14 mouse cellular contexts compared by ENCODE assay signal in genomic region chr3:107433614-107434013, GRCm38 (mm10). TPM values are rescaled to one million over a fixed set of nuclear protein-coding genes. Genes with fewer than 3 reads are reported as not detected.
DNase-seq lines count a peak whose midpoint lies in the region; ATAC-seq and TF ChIP-seq lines count a peak whose summit lies in the region.
"Had no signal": no experiment of that assay in that cellular context is flagged by ENCODE, and none has a peak within 500 bp of the region (broad histone marks: within the 10 kb centered on the region; RNA-seq: fewer than 3 reads in every experiment).

No protein-coding gene starts in this region.

- intact Hi-C loops in heart, postnatal 14 days (cut with DNase I), result no loop called here

- no peaks in the 10 kb centered on the region for H3K9me3 ChIP-seq in kidney, postnatal 0 days (replicated peaks; ENCODE audit: low read length)
- H3K9me3 ChIP-seq: embryonic facial prominence, embryonic 13.5 days; heart, embryonic 15.5 days; kidney, embryonic 15.5 days; limb, embryonic 15.5 days had no signal

- peak; percentile 16 for DNase-seq in kidney, postnatal 0 days (ENCODE audit: low spot score)
- DNase-seq in kidney, adult 2 months, result no peak
- DNase-seq in MN1 (ENCODE audit: low spot score), result peak; percentile 76
- DNase-seq in adrenal gland, postnatal 10 days, result peak; percentile 51
- peak; percentile 50 to 58 for DNase-seq in heart, postnatal 14 days
- DNase-seq in cerebellum, postnatal 36 days, result no peak
- DNase-seq: cerebellum, adult 8-10 months; retina, postnatal 1 day had no signal

- ATAC-seq in kidney, postnatal 0 days (replicated peaks; ENCODE audit: low FRiP score, low read depth), result no peak
- ATAC-seq in monocyte, adult 5-6 weeks (replicated peaks; ENCODE audit: insufficient number of reproducible peaks, low FRiP score, low TSS enrichment, poor library complexity, severe bottlenecking), result no peak

- no peak overlapping the region for H3K4me2 ChIP-seq in kidney, postnatal 0 days (ENCODE audit: low read length)
- H3K4me2 ChIP-seq: embryonic facial prominence, embryonic 13.5 days; heart, embryonic 15.5 days; kidney, embryonic 15.5 days; limb, embryonic 15.5 days had no signal

- H3K4me1 ChIP-seq in kidney, postnatal 0 days (replicated peaks; ENCODE audit: insufficient read depth, low read length), result no peaks in the 10 kb centered on the region
- H3K4me1 ChIP-seq in kidney, adult 2 months (ENCODE audit: control insufficient read depth, insufficient read depth, low read length), result no peaks in the 10 kb centered on the region
- H3K4me1 ChIP-seq: heart, embryonic 15.5 days; kidney, embryonic 15.5 days had no signal

- H3K27me3 ChIP-seq in kidney, postnatal 0 days (ENCODE audit: insufficient read depth, low read length), result no peaks in the 10 kb centered on the region
- H3K27me3 ChIP-seq in kidney, adult 2 months (replicated peaks; ENCODE audit: control insufficient read depth, insufficient read depth, low read length), result no peaks in the 10 kb centered on the region
- H3K27me3 ChIP-seq: embryonic facial prominence, embryonic 13.5 days; heart, embryonic 15.5 days; kidney, embryonic 15.5 days; limb, embryonic 15.5 days had no signal

- H3K27ac ChIP-seq in kidney, postnatal 0 days, result no peak overlapping the region
- no peak overlapping the region for H3K27ac ChIP-seq in kidney, adult 2 months (ENCODE audit: insufficient read depth, low read depth, low read length)
- H3K27ac ChIP-seq: embryonic facial prominence, embryonic 13.5 days; heart, embryonic 15.5 days; kidney, embryonic 15.5 days; limb, embryonic 15.5 days had no signal

- no peak overlapping the region for H3K9ac ChIP-seq in kidney, postnatal 0 days (ENCODE audit: low read depth, low read length)
- H3K9ac ChIP-seq: embryonic facial prominence, embryonic 13.5 days; heart, embryonic 15.5 days; kidney, embryonic 15.5 days; limb, embryonic 15.5 days had no signal

- no peak for TF ChIP-seq CTCF in kidney, postnatal 0 days (IDR thresholded peaks at IDR 0.05; ENCODE audit: low read depth)
- no peak for TF ChIP-seq CTCF in kidney, adult 2 months (conservative IDR thresholded peaks at IDR 0.05; ENCODE audit: insufficient read depth, insufficient read length, low read depth, low read length)

- no peaks in the 10 kb centered on the region for H3K36me3 ChIP-seq in kidney, postnatal 0 days (ENCODE audit: insufficient read depth, low read length)
- H3K36me3 ChIP-seq in kidney, adult 2 months (ENCODE audit: control insufficient read depth, insufficient read depth, low read length), result no peaks in the 10 kb centered on the region
- H3K36me3 ChIP-seq: embryonic facial prominence, embryonic 13.5 days; heart, embryonic 15.5 days; kidney, embryonic 15.5 days; limb, embryonic 15.5 days had no signal

- no peak for TF ChIP-seq POLR2A in kidney, adult 2 months (IDR thresholded peaks at IDR 0.05; ENCODE audit: low read depth, low read length)

- WGBS in kidney, postnatal 0 days, result 55% methylated on average over 9 of the region's 9 CpGs
- 58% methylated on average over 9 of the region's 9 CpGs for WGBS in kidney, adult 2 months

- H3K4me3 ChIP-seq in kidney, postnatal 0 days (replicated peaks; ENCODE audit: low read depth, low read length), result no peak overlapping the region
- H3K4me3 ChIP-seq in kidney, adult 2 months (ENCODE audit: insufficient read depth, low read depth, low read length), result no peak overlapping the region
- H3K4me3 ChIP-seq: embryonic facial prominence, embryonic 13.5 days; heart, embryonic 15.5 days; kidney, embryonic 15.5 days; limb, embryonic 15.5 days had no signal

RNA-seq across cellular contexts. Expression of gene Kcnc4, which starts 25.7 kb away (rescaled TPM):
- polyA plus RNA-seq in kidney, postnatal 0 days (2015; fragmentation: Nextera tagmentation; extraction: Ambion mirVana), result 0.08 and 0.12 TPM in 2 replicates
- polyA plus RNA-seq in kidney, adult 2 months (2012; rRNA removed), result 0.20 and 0.78 TPM in 2 replicates
- 10 to 100 TPM in 1 of 2 experiments, 1 to 10 TPM in 1; 7.7 to 10.5 TPM for total RNA-seq in adrenal gland, postnatal 10 days (2021)
- total RNA-seq in heart, postnatal 14 days (2021), result under 1 TPM; 0.37 to 0.43 TPM
- not detected in 3 replicates for total RNA-seq in monocyte, adult 5-6 weeks (2017)
- total RNA-seq: megakaryocyte, adult 5-6 weeks had no signal

Comparison
In these comparisons a context has a peak if more than half of its experiments do, and no peak if none do; other contexts are left out.
1. DNase-seq: peak in kidney, postnatal 0 days (single experiment), MN1 (single experiment), adrenal gland, postnatal 10 days (single experiment) and heart, postnatal 14 days (2 of 2); none in kidney, adult 2 months (single experiment) and cerebellum, postnatal 36 days (0 of 2).